Mouse (Mus musculus): ENCODE data around the gene Wipf2.

Gene Wipf2

DNA sequence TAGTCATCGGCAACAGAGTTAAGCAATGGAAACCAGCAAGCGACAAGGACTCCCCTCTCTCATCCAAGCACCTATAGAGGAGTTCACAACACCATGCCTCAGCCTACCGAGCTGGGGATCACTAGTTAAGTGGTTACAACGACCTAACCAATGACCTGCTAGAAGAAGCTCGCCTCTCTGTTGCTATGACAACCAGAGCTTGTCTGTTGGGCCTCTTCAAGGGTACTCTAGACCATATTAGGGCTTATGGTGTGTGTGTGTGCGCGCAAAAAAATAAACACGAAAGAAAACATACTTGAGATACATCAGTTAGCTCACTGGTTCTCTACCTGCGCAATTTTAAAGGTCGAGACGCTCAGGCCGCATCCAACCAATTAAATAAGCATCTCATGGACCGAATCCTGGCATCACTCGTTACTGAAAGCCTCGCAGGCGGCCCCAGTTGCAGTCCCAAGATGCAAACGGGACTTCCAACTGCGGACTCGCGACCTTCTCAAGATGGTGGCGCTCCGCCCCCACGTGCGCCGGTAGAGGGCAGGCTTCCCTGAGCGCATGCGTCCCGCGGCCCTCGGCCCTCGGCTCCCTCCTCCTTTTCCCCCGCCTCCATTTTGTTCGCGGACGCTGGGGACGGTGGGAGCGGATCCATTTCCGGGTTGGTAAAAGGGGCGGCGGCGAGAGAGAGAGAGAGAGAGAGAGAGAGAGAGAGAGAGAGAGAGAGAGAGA lies at the start of gene Wipf2:
Gene Wipf2 (plus strand): TSS at position 611 of the 723 bp plus-strand sequence.
- ChIA-PET CTCF (interaction anchor here (0.5 to 1.9 kb wide), 16 partner anchors 9 to 473 kb away, joined by 3 to 7 read pairs (median 3); partner anchors contain the start of gene Cdc6 (in 1 of the 4)), POLR2A (interaction anchor here in 3 of 4 experiments (0.6 to 2.4 kb wide), 40 partner anchors 8 to 182 kb away, joined by 3 to 17 read pairs (median 4); partner anchors contain the start of genes Cdc6 (in 1 of the 3) and Top2a (in 1 of the 3))

DNA sequence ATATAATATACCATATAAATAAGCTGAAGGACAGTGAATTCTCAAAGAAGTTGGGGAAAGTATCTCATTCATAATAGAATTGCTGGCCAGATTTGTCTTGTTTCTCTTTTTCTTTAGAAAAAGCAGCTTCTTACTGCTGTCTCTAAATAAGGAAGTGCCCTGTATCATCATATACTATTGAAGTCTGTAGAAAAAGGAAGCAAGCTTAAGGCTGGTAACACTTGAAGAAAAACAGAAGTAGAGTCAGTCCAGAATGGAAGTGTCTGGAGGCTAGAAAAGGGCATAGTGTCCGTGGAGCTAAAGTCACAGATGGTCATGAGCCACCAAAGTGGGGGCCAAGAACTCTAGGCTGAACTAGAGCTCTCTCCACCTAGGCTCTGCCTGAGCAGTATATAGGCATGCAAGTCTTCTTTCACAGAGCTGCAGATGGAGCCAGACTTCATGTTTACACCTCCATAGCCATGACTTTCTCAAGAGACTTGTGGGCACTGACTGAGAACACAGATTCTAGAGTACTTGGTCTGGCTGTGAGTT lies 46.7 kb upstream of the Wipf2 start:
- POLR2A ChIA-PET = interaction anchor here in 1 of 4 experiments (1.3 to 1.5 kb wide), 2 partner anchors 30 to 49 kb away, joined by 3 read pairs; no protein-coding TSS in a partner anchor
- CTCF ChIA-PET = interaction anchor here in 2 of 4 experiments (0.6 to 0.8 kb wide), 2 partner anchors 13 to 106 kb away, joined by 5 to 7 read pairs; no protein-coding TSS in a partner anchor

DNA sequence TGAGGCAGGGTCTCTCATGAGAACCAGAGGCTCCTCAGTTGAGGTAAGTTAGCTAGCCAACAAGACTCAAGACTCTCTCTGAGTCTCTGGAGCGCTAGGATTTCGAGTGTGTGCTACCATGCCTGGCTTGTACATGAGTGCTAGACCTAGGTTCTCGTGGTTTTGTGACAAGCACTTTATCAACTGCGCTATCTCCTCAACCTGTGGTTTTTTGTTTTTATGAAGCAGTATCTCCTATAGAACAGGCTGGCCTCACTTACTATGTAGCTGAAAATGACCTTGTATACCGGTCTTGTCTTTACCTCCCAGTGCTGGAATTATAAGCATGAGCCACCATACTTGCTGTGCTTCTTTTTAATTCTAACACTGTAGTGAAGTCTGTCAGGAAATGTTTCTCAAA lies 42.5 kb upstream of the Wipf2 start:
- CTCF ChIA-PET = interaction anchor here in 1 of 4 experiments (1.2 kb wide), 1 partner anchor 9 kb away, joined by 6 read pairs; no protein-coding TSS in a partner anchor

DNA sequence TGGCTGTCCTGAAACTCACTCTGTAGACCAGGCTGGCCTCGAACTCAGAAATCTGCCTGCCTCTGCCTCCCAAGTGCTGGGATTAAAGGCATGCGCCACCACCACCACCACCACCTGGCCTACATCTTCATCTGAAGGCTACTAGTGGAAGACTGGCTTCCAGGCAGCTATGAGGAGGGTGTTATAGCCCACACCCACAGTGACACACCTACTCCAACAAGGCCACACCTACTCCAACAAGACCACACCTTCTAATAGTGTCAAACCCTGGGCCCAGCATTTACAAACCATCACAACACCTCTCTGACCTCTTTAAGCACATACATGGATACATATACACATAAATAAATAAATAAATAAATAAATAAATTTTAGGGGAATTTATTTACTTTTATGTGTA lies 37.4 kb upstream of the Wipf2 start:
- CTCF ChIA-PET = interaction anchor here in 3 of 4 experiments (0.5 to 1.3 kb wide), 7 partner anchors 13 to 171 kb away, joined by 3 to 5 read pairs (median 4); no protein-coding TSS in a partner anchor

More for the DNA sequence above, 42.5 kb upstream of the Wipf2 start:
- POLR2A ChIA-PET = interaction anchor here in 2 of 4 experiments (1.2 to 2.6 kb wide), 6 partner anchors 8 to 25 kb away, joined by 4 to 9 read pairs (median 4); partner anchors contain the start of gene Msl1 (in 1 of the 2)

DNA sequence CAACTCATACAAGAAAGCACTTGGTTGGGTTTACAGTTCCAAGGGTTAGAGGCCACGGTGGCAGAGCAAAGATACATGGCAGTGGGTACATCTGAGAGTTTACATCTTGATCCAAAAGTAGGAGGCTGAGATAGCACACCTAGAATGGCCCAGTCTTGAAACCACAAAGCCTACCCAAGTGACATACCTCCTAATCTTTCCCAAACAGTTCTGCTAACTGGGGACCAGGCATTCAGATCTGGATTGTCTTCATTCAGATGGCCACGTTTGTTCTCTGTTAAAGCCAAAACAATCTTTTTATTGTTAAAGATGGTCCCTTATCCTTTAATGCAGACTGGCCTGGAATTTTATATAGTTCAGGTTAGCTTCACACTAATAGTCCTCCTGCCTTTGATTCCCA lies 35.6 kb upstream of the Wipf2 start:
- ChIA-PET POLR2A (interaction anchor here in 1 of 4 experiments (0.6 kb wide), 1 partner anchor 112 kb away, joined by 4 read pairs; no protein-coding TSS in a partner anchor), CTCF (interaction anchor here in 1 of 4 experiments (1.2 kb wide), 1 partner anchor 41 kb away, joined by 4 read pairs; no protein-coding TSS in a partner anchor)

More for the DNA sequence above, 37.4 kb upstream of the Wipf2 start:
- POLR2A ChIA-PET = interaction anchor here in 3 of 4 experiments (0.6 to 2.2 kb wide), 11 partner anchors 8 to 982 kb away, joined by 3 to 7 read pairs (median 3); partner anchors contain the start of genes Msl1 (in 1 of the 3) and Nr1d1 (in 1 of the 3)

DNA sequence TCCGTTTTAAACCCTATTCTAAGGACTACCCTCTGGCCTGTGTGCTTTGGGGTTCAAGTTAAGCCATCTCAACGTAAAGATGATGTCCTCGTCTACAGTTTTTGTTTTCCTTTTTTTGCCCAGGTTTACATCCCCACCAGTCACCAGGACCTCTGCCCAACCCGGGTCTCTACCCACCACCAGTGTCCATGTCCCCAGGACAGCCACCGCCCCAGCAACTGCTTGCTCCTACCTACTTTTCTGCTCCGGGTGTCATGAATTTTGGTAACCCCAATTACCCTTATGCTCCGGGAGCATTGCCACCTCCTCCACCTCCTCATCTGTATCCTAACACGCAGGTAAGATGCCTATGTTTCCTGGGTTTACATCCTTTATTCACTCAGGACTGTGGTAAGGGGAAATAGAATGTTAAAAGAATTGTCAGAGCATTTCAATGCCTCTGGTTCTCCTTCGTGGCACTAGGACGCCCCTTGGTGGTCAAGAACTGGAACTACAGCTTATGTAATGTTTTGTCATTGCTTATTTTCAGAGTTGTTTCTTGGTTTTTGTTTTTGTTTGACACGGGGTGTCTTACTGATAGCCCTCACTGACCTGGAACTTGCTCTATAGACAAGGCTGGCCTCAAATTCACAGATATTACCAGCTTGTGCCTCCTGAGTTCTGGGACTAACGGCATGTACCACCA lies 34.2 kb upstream of the Wipf2 start:
- POLR2A ChIA-PET = interaction anchor here in 3 of 4 experiments (0.6 to 2.2 kb wide), 17 partner anchors 9 to 166 kb away, joined by 3 to 10 read pairs (median 3); partner anchors contain the start of gene Cdc6 (in 1 of the 3)

DNA sequence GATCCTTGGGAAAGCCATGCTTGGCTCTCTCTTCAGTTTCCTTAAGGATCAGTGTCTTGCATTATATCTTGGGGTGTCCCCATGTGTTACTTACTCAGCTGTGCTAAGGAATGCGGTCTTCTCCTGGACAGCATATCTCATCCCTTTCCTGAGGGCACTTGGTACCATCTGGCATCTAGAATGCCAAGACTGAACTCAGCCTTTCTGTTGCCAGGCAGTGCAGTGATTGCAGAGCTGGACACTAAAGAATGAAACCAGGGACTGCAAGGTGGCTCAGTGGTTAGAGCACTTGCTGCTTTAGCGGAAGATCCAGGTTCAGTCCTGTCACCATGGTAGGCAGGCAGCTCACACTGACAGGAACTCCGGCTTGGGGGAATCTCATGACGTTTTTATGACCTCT lies 33.6 kb upstream of the Wipf2 start:
- ChIA-PET POLR2A (interaction anchor here in 3 of 4 experiments (0.6 to 2.2 kb wide), 13 partner anchors 13 to 165 kb away, joined by 3 to 10 read pairs (median 3); partner anchors contain the start of gene Cdc6 (in 2 of the 3)), CTCF (interaction anchor here in 3 of 4 experiments (0.6 to 2.2 kb wide), 29 partner anchors 9 to 157 kb away, joined by 3 to 10 read pairs (median 3); partner anchors contain the start of genes Msl1 (in 1 of the 3), Psmd3 (in 1 of the 3) and Wipf2 (in 1 of the 3))

More for the DNA sequence above, 34.2 kb upstream of the Wipf2 start:
- CTCF ChIA-PET = interaction anchor here (0.6 to 2.2 kb wide), 31 partner anchors 8 to 836 kb away, joined by 3 to 10 read pairs (median 3); partner anchors contain the start of genes Krtap4-6 (in 1 of the 4), Msl1 (in 1 of the 4), Psmd3 (in 1 of the 4) and Wipf2 (in 1 of the 4)

DNA sequence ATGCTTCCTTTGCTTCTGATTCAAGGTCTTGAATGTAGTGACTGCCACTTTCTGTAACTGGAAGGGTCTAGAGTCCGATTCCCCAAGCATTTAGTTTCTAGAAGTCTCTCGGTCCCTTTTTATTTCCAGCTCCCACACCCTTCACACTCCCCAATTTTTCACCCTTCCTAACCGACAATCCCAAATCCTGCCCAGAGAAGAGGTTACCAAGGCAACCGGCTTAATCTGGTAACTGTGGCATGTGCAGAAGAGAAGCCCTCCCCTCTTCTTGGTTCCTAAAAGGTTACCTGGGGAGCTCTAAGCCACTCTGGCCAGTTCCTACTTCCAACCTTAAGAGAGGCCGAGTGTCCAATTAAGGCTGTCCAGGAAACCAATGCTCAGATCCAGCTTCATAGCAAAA lies 28.1 kb upstream of the Wipf2 start:
- POLR2A ChIA-PET = interaction anchor here (0.6 to 2.5 kb wide), 31 partner anchors 8 to 1794 kb away, joined by 3 to 13 read pairs (median 5); partner anchors contain the start of genes Gjd3 (in 1 of the 4), Lrrc46 (in 1 of the 4), Mrpl10 (in 1 of the 4) and Nr1d1 (in 1 of the 4)
- CTCF ChIA-PET = interaction anchor here (0.6 to 1.8 kb wide), 10 partner anchors 12 to 654 kb away, joined by 3 to 14 read pairs (median 4); partner anchors contain the start of gene Cdc6 (in 1 of the 4)

DNA sequence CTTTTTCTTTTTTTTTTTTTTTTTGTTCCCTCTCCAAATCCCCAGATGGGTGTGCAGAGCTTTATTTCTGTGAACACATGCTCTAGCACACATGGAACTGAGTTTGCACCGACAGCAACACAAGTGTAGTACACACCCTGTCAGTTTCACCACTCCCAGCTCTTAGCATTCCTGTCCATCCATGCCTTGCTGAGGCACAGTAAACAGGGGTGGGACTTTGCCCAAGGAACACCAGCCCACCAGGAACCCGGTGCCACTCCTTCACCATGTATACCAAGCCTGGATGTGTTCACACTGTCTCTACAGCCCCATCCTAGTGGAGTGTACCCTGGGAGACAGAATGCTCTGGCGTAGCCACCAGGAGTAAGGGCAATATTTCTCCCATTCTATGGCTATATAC lies 27.7 kb upstream of the Wipf2 start:
- ChIA-PET CTCF (interaction anchor here in 3 of 4 experiments (0.6 to 1.8 kb wide), 9 partner anchors 11 to 654 kb away, joined by 3 to 10 read pairs (median 3); partner anchors contain the start of gene Cdc6 (in 1 of the 3)), POLR2A (interaction anchor here (0.6 to 2.5 kb wide), 28 partner anchors 8 to 1795 kb away, joined by 3 to 13 read pairs (median 5); partner anchors contain the start of genes Gjd3 (in 1 of the 4), Lrrc46 (in 1 of the 4), Mrpl10 (in 1 of the 4) and Nr1d1 (in 1 of the 4))

DNA sequence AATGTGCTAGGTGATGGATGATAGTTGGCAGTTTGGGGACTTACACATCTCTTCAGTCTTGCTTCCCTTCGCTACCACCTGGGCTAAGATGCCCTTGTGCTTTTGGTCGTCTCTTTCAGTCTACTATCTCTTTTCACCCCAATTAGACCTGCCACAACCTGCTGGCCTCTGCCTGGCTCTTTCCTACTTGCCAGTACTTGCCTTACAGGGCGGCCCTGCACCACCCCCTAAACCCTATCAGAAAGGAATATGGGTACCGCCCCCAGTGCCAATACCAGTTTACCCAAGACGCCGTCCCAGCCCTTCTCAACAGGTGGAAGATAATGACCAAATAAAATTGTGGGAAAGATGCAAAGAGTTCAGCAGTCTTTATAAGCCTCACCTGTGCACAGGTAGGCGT lies 27.3 kb upstream of the Wipf2 start:
- POLR2A ChIA-PET = interaction anchor here in 3 of 4 experiments (0.6 to 2.5 kb wide), 12 partner anchors 11 to 165 kb away, joined by 3 to 11 read pairs (median 6); partner anchors contain the start of gene Wipf2 (in 1 of the 3)
- CTCF ChIA-PET = interaction anchor here in 2 of 4 experiments (1.0 to 1.8 kb wide), 4 partner anchors 10 to 95 kb away, joined by 5 to 8 read pairs (median 6); no protein-coding TSS in a partner anchor

DNA sequence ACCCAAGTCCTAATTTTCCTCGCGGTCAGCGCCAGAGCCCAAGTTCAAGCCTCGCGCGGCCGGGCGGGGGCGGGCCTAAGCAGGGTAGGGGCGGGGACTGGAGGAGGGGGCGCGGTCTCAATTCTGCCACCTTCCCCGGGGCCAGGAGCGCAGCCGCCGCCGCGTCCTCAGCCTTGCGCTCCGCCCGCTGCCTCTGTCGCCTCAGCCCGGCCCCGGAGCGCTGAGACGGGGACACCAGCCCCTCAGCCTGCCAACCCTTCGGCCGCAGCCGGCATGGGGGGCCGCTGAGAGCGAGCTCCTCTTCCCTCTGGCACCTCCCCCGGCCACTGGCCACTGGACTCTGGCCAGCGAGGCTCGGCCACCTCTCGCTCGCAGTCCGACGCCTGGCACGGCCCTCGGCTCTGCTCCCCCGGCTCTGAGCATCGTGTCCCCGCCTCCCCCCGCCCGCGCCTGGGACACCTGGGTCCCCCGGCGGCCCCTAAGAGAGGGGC lies 26.7 kb upstream of the Wipf2 start, which contains the start of gene Rapgefl1:
Gene Rapgefl1 (plus strand): TSS at position 135 of the 491 bp plus-strand sequence.
- CTCF ChIA-PET = interaction anchor here in 3 of 4 experiments (0.6 to 1.6 kb wide), 8 partner anchors 9 to 1867 kb away, joined by 3 to 8 read pairs (median 5); partner anchors contain the start of gene Dhx58 (in 1 of the 3)
- POLR2A ChIA-PET = interaction anchor here (0.6 to 1.7 kb wide), 17 partner anchors 9 to 1473 kb away, joined by 3 to 9 read pairs (median 4); no protein-coding TSS in a partner anchor

DNA sequence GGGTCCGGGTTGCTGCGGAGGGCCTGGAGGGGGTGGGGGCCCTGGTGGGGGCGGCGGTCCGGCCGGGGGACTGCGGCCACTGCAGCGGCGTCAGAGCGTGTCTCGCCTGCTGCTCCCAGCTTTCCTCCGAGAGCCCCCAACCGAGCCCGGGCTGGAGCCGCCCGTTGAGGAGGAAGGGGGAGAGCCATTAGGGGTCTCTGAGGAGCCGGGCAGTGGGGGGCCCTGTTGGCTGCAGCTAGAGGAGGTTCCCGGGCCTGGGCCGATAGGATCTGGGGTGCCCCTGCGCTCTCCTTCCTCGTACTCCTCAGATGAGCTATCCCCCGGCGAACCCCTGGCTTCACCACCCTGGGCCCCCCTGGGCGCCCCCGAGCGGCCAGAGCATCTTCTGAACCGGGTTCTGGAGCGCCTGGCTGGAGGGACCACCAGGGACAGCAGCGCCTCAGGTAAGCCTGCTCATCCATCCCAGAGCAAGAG lies 26.2 kb upstream of the Wipf2 start:
- ChIA-PET POLR2A (interaction anchor here (0.6 to 1.7 kb wide), 17 partner anchors 9 to 1474 kb away, joined by 3 to 9 read pairs (median 4); no protein-coding TSS in a partner anchor), CTCF (interaction anchor here in 3 of 4 experiments (0.6 to 1.6 kb wide), 8 partner anchors 9 to 1867 kb away, joined by 3 to 9 read pairs (median 5); partner anchors contain the start of gene Dhx58 (in 1 of the 3))

DNA sequence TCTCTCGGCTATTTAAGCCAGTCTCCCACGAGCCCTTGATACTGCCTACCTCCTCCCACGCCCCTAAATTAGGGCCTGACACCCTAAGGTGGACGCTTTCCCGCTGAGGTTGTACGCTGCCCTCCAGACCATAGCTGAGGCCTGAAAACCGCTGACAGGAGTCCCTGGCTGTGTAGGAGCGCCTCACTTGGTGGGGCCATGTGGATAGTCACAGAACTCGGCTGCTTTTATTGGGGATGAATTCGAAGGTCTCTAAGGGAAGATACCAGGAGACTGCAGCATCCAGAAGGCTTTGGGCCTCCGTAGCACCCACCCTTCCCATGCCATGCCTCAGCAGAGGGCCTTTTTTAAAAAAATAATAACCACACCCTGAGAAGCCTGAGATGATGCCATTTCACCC lies 25.5 kb upstream of the Wipf2 start:
- CTCF ChIA-PET = interaction anchor here in 3 of 4 experiments (0.6 to 1.6 kb wide), 6 partner anchors 8 to 102 kb away, joined by 3 to 9 read pairs (median 5); no protein-coding TSS in a partner anchor
- POLR2A ChIA-PET = interaction anchor here (0.9 to 1.7 kb wide), 9 partner anchors 8 to 145 kb away, joined by 3 to 9 read pairs (median 4); no protein-coding TSS in a partner anchor

DNA sequence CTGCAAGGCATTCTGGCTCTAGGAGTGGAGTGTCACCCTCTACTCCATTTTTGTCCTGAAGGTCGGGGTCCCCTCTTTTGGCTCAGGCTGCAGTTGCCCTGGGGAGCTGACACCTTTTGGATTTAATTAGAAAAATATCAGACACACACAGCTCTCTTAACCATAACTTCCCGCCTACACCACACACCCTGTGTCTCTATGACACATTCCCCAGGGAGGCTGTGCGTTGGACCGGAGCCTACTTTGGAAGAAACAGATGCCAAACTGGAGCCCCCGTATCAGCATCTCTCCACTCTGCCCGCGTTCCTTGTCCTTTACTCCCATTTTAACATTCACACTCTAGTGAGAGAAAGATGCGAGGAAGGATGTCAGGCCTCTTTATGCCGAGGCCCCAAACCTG lies 24.9 kb upstream of the Wipf2 start:
- POLR2A ChIA-PET = interaction anchor here in 3 of 4 experiments (0.7 to 0.9 kb wide), 3 partner anchors 15 to 1717 kb away, joined by 3 to 8 read pairs (median 3); no protein-coding TSS in a partner anchor
- CTCF ChIA-PET = interaction anchor here in 2 of 4 experiments (0.5 to 1.4 kb wide), 3 partner anchors 36 to 86 kb away, joined by 3 to 7 read pairs (median 4); no protein-coding TSS in a partner anchor

DNA sequence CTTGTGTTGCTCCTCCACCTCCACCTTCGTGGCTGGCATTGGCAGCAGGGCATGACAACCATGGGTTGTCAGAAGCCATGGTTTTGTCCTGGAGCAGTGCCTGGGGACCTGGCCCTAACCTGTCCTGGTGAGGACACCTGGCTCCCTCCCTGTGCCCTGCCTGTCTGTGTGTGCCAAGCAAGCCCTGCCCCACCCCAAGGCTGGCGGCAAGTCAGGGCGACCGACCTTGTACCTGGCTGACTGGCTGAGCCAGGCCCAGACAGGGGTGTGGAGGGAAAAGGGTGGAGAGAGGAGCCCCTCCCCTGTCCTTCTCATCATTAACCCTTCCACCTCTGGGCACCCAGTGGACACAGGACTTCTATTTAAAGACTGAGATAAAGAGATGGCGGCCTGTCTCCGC lies 24.0 kb upstream of the Wipf2 start:
- ChIA-PET CTCF (interaction anchor here in 2 of 4 experiments (0.5 to 1.4 kb wide), 2 partner anchors 86 to 87 kb away, joined by 3 to 7 read pairs; no protein-coding TSS in a partner anchor), POLR2A (interaction anchor here in 1 of 4 experiments (0.8 kb wide), 1 partner anchor 14 kb away, joined by 3 read pairs; no protein-coding TSS in a partner anchor)

DNA sequence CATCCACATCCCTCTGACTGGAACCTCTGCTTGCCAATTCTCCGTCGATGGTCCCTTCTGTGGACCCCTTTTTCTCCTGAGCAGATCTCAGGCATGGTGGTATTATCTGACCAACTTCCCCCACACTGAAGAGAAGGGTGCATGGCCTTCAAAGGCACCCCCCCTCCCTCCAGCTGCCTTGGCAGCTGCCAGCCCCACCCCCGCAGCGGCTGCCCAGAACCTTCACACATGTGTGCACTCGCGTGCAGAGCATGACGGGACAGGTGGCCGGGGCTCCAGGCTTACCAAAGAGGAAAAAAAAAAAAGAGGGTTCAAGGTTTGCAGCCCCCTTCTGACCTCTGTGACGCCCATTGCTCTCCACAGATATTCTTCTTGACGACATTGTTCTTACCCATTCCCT lies 23.5 kb upstream of the Wipf2 start:
- POLR2A ChIA-PET = interaction anchor here in 3 of 4 experiments (0.7 to 1.8 kb wide), 8 partner anchors 10 to 1681 kb away, joined by 3 to 5 read pairs (median 4); partner anchors contain the start of gene Wipf2 (in 1 of the 3)
- CTCF ChIA-PET = interaction anchor here in 2 of 4 experiments (0.5 to 1.0 kb wide), 2 partner anchors 11 to 63 kb away, joined by 4 to 7 read pairs; no protein-coding TSS in a partner anchor
